Mouse (Mus musculus) heart, adult 2 months (tissue): ENCODE results near the gene Mrtfa.

Experiments
- CTCF ChIP-seq: fragments of 200-600 bp; IDR thresholded peaks from 2 replicates; pipeline ENCODE4 v1.8.1; 2022; ENCODE audit warnings: antibody characterized with exemption, mild to moderate bottlenecking, moderate library complexity
- EP300 ChIP-seq: fragments of 200-500 bp; IDR thresholded peaks from 2 replicates; pipeline ENCODE4 v1.6.1; 2011; ENCODE audit warnings: low read depth, low read length, control low read depth; ENCODE audit not compliant: insufficient read depth
- POLR2A ChIP-seq: fragments of 200-500 bp; IDR thresholded peaks from 2 replicates; pipeline ENCODE4 v1.6.1; 2011; ENCODE audit warnings: mild to moderate bottlenecking, low read depth, low read length, control low read depth; ENCODE audit not compliant: insufficient read depth

DNA sequence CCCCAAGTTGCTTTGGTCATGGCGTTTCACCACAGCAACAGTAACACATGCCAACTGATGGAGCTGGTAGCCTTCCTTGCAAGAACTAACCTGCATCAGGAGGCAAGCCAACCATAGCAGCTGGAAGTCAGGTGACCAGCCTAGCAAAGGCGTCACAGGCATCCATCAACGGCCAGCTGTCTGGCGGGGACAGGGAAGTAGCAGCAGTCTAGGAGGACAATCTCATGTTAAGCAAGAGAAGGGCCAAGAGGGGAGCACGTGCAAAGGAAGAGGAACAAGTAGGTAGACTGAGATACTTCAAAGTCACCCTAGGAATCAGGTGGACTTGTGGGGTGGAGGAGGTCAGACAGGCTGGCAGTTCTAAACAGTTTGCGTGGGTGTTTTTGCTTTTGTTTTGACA lies 28.5 kb upstream of the Mrtfa start:
- TF ChIP-seq CTCF (no peak), POLR2A (no peak), EP300 (no peak)
